Mouse (Mus musculus): ENCODE measurements around the gene Prune2. TPM values are rescaled to one million over a fixed set of nuclear protein-coding genes. Genes with fewer than 3 reads are reported as not detected.

The Prune2 gene
- total and polyA plus RNA-seq, 3 experiments = 16.3 to 54.6 (median 48.7) TPM

GRCm38 (mm10) chr19:16981743-16982142 is 25.8 kb downstream of the Prune2 start:
- TF ChIP-seq POLR2A (IDR thresholded peaks at IDR 0.05; ENCODE audit: insufficient read depth, low read depth, low read length) = no peak
- no peak for TF ChIP-seq EP300 (IDR thresholded peaks at IDR 0.05; ENCODE audit: insufficient read depth, low read depth, low read length)
- no peak for TF ChIP-seq CTCF (IDR thresholded peaks at IDR 0.05)
- H3K27me3 ChIP-seq (ENCODE audit: control insufficient read depth, insufficient read depth, low read length) = no peaks in the 10 kb centered on the region
- no peak for DNase-seq
- 90% methylated on average over 4 of the region's 4 CpGs for WGBS
- no peak overlapping the region for H3K4me3 ChIP-seq
- no peaks in the 10 kb centered on the region for H3K79me2 ChIP-seq (replicated peaks; ENCODE audit: control insufficient read depth, insufficient read depth, low read length)
- intact Hi-C loops (cut with DNase I) = no loop called here
- H3K36me3 ChIP-seq (ENCODE audit: control insufficient read depth, insufficient read depth, low read length) = no peaks in the 10 kb centered on the region
- H3K27ac ChIP-seq = no peak overlapping the region
- H3K9ac ChIP-seq (ENCODE audit: low read depth, low read length) = no peak overlapping the region
- H3K4me1 ChIP-seq (ENCODE audit: control insufficient read depth, insufficient read depth, low read length) = no peaks in the 10 kb centered on the region

GRCm38 (mm10) chr19:16984897-16985296 is 29.0 kb downstream of the Prune2 start:
- peak in 1 of 2 experiments; percentile 14 for DNase-seq
- 47% methylated on average over 5 of the region's 5 CpGs for WGBS
- Histone ChIP-seq H3K4me3 (no peak overlapping the region), H3K9ac (ENCODE audit: low read depth, low read length) (no peak overlapping the region), H3K79me2 (replicated peaks; ENCODE audit: control insufficient read depth, insufficient read depth, low read length) (no peaks in the 10 kb centered on the region), H3K27ac (no peak overlapping the region), H3K36me3 (ENCODE audit: control insufficient read depth, insufficient read depth, low read length) (no peaks in the 10 kb centered on the region), H3K27me3 (ENCODE audit: control insufficient read depth, insufficient read depth, low read length) (no peaks in the 10 kb centered on the region), H3K4me1 (ENCODE audit: control insufficient read depth, insufficient read depth, low read length) (no peaks in the 10 kb centered on the region)
- intact Hi-C loops (cut with DNase I) = loop anchor here (2.0 kb wide), 1 partner anchor 82 kb away; no protein-coding TSS in a partner anchor
- TF ChIP-seq EP300 (IDR thresholded peaks at IDR 0.05; ENCODE audit: insufficient read depth, low read depth, low read length) = no peak
- no peak for TF ChIP-seq POLR2A (IDR thresholded peaks at IDR 0.05; ENCODE audit: insufficient read depth, low read depth, low read length)
- peak; percentile 70 for TF ChIP-seq CTCF (IDR thresholded peaks at IDR 0.05)

- Histone ChIP-seq H3K36me3 (ENCODE audit: control insufficient read depth, insufficient read depth, low read length) (no peaks in the 10 kb centered on the region), H3K27ac (no peak overlapping the region), H3K27me3 (ENCODE audit: control insufficient read depth, insufficient read depth, low read length) (no peaks in the 10 kb centered on the region), H3K4me3 (no peak overlapping the region), H3K4me1 (ENCODE audit: control insufficient read depth, insufficient read depth, low read length) (no peaks in the 10 kb centered on the region), H3K9ac (ENCODE audit: low read depth, low read length) (no peak overlapping the region), H3K79me2 (replicated peaks; ENCODE audit: control insufficient read depth, insufficient read depth, low read length) (no peaks in the 10 kb centered on the region)
- 86% methylated on average over 11 of the region's 11 CpGs for WGBS
- no peak for TF ChIP-seq CTCF (IDR thresholded peaks at IDR 0.05)
- no peak for TF ChIP-seq POLR2A (IDR thresholded peaks at IDR 0.05; ENCODE audit: insufficient read depth, low read depth, low read length)
- TF ChIP-seq EP300 (IDR thresholded peaks at IDR 0.05; ENCODE audit: insufficient read depth, low read depth, low read length) = no peak
- DNase-seq = no peak
- intact Hi-C loops (cut with DNase I) = no loop called here
These were observed 32.1 kb downstream of the Prune2 start for GRCm38 (mm10) chr19:16987984-16988383.

GRCm38 (mm10) chr19:16992151-16992550 is 36.2 kb downstream of the Prune2 start:
- DNase-seq = no peak
- no peaks in the 10 kb centered on the region for H3K36me3 ChIP-seq (ENCODE audit: control insufficient read depth, insufficient read depth, low read length)
- no peaks in the 10 kb centered on the region; the same call in 1 of the 2 replicates for H3K4me1 ChIP-seq (ENCODE audit: control insufficient read depth, insufficient read depth, low read length)
- 40% methylated on average over 4 of the region's 4 CpGs for WGBS
- H3K79me2 ChIP-seq (replicated peaks; ENCODE audit: control insufficient read depth, insufficient read depth, low read length) = no peaks in the 10 kb centered on the region; the same call in 1 of the 2 replicates
- no peak overlapping the region for H3K9ac ChIP-seq (ENCODE audit: low read depth, low read length)
- no peaks in the 10 kb centered on the region for H3K27me3 ChIP-seq (ENCODE audit: control insufficient read depth, insufficient read depth, low read length)
- no peak for TF ChIP-seq POLR2A (IDR thresholded peaks at IDR 0.05; ENCODE audit: insufficient read depth, low read depth, low read length)
- no peak for TF ChIP-seq CTCF (IDR thresholded peaks at IDR 0.05)
- no peak for TF ChIP-seq EP300 (IDR thresholded peaks at IDR 0.05; ENCODE audit: insufficient read depth, low read depth, low read length)
- H3K4me3 ChIP-seq = no peak overlapping the region
- intact Hi-C loops (cut with DNase I) = no loop called here
- H3K27ac ChIP-seq = no peak overlapping the region

- DNase-seq = no peak
- no peaks in the 10 kb centered on the region for H3K36me3 ChIP-seq (ENCODE audit: control insufficient read depth, insufficient read depth, low read length)
- no peak overlapping the region for H3K4me3 ChIP-seq
- 90% methylated on average over 8 of the region's 8 CpGs for WGBS
- no peaks in the 10 kb centered on the region for H3K27me3 ChIP-seq (ENCODE audit: control insufficient read depth, insufficient read depth, low read length)
- TF ChIP-seq POLR2A (IDR thresholded peaks at IDR 0.05; ENCODE audit: insufficient read depth, low read depth, low read length) = no peak
- TF ChIP-seq EP300 (IDR thresholded peaks at IDR 0.05; ENCODE audit: insufficient read depth, low read depth, low read length) = no peak
- no peak for TF ChIP-seq CTCF (IDR thresholded peaks at IDR 0.05)
- H3K79me2 ChIP-seq (replicated peaks; ENCODE audit: control insufficient read depth, insufficient read depth, low read length) = no peaks in the 10 kb centered on the region; the same call in 1 of the 2 replicates
- H3K9ac ChIP-seq (ENCODE audit: low read depth, low read length) = no peak overlapping the region
- no peaks in the 10 kb centered on the region; the same call in 1 of the 2 replicates for H3K4me1 ChIP-seq (ENCODE audit: control insufficient read depth, insufficient read depth, low read length)
- H3K27ac ChIP-seq = no peak overlapping the region
- intact Hi-C loops (cut with DNase I) = no loop called here
These were observed 38.3 kb downstream of the Prune2 start for GRCm38 (mm10) chr19:16994260-16994659.

GRCm38 (mm10) chr19:16997915-16998314 is 42.0 kb downstream of the Prune2 start:
- peak in 1 of 2 experiments; percentile 4 for DNase-seq
- peak overlapping the region; percentile 12 for H3K27ac ChIP-seq
- H3K27me3 ChIP-seq (ENCODE audit: control insufficient read depth, insufficient read depth, low read length) = no peaks in the 10 kb centered on the region
- intact Hi-C loops (cut with DNase I) = loop anchor here (5.0 kb wide), 1 partner anchor 41 kb away; the partner anchor contains the start of gene Prune2
- H3K9ac ChIP-seq (ENCODE audit: low read depth, low read length) = no peak overlapping the region
- 67% methylated on average over 7 of the region's 7 CpGs for WGBS
- H3K79me2 ChIP-seq (replicated peaks; ENCODE audit: control insufficient read depth, insufficient read depth, low read length) = no peaks in the 10 kb centered on the region; the same call in 1 of the 2 replicates
- TF ChIP-seq CTCF (IDR thresholded peaks at IDR 0.05) (no peak), POLR2A (IDR thresholded peaks at IDR 0.05; ENCODE audit: insufficient read depth, low read depth, low read length) (no peak), EP300 (IDR thresholded peaks at IDR 0.05; ENCODE audit: insufficient read depth, low read depth, low read length) (no peak)
- H3K4me1 ChIP-seq (ENCODE audit: control insufficient read depth, insufficient read depth, low read length) = no peaks in the 10 kb centered on the region; the same call in 1 of the 2 replicates
- H3K36me3 ChIP-seq (ENCODE audit: control insufficient read depth, insufficient read depth, low read length) = no peaks in the 10 kb centered on the region
- H3K4me3 ChIP-seq = no peak overlapping the region
